Mouse (Mus musculus) forebrain, postnatal 0 days (tissue): ENCODE measurements around the gene Tfb1m. TPM values are rescaled to one million over a fixed set of nuclear protein-coding genes. Genes with fewer than 3 reads are reported as not detected.

Experiments used
- ATAC-seq: fragments of 200-750 bp; cut with Nextera tagmentation; 2 replicates; pipeline ENCODE4 v1.8.0; 2017; ENCODE audit warnings: mild to moderate bottlenecking, moderate library complexity
- DNase-seq: peaks from one replicate; pipeline ENCODE4 v3.0.0-alpha.2; 2015
- H3K27ac ChIP-seq: fragments of 300-500 bp; sonication (generic); 2 replicates; pipeline ENCODE4 v1.5.1; 2014; ENCODE audit warnings: low read depth, mild to moderate bottlenecking, antibody characterized with exemption, low read length, moderate library complexity, mixed read lengths
- H3K27me3 ChIP-seq: fragments of 300-500 bp; sonication (generic); 2 replicates; pipeline ENCODE4 v1.6.1; 2014; ENCODE audit warnings: mild to moderate bottlenecking, low read length, mixed read lengths; ENCODE audit not compliant: insufficient read depth
- H3K36me3 ChIP-seq: fragments of 300-500 bp; sonication (generic); 2 replicates; pipeline ENCODE4 v1.6.1; 2014; ENCODE audit warnings: mild to moderate bottlenecking, moderate library complexity; ENCODE audit not compliant: insufficient read depth
- H3K4me1 ChIP-seq: fragments of 300-500 bp; sonication (generic); 2 replicates; pipeline ENCODE4 v1.6.1; 2014; ENCODE audit warnings: antibody characterized with exemption; ENCODE audit not compliant: insufficient read depth
- H3K4me2 ChIP-seq: fragments of 300-500 bp; sonication (generic); 2 replicates; pipeline ENCODE4 v1.6.1; 2014; ENCODE audit warnings: low read depth, mild to moderate bottlenecking, moderate library complexity
- H3K4me3 ChIP-seq: fragments of 300-500 bp; sonication (generic); 2 replicates; pipeline ENCODE4 v1.5.1; 2014; ENCODE audit warnings: low read depth, low read length, mixed read lengths
- H3K9ac ChIP-seq: fragments of 300-500 bp; sonication (generic); 2 replicates; pipeline ENCODE4 v1.6.1; 2014; ENCODE audit warnings: mild to moderate bottlenecking
- H3K9me3 ChIP-seq: fragments of 300-500 bp; sonication (generic); 2 replicates; pipeline ENCODE4 v1.6.1; 2016; ENCODE audit warnings: low read length
- CTCF ChIP-seq: sonication (generic); IDR thresholded peaks from 2 replicates; pipeline ENCODE4 v1.5.1; 2016; ENCODE audit warnings: antibody characterized with exemption, control low read depth, low read depth
- whole genome bisulfite sequencing: fragments of 180-500 bp; shearing (Covaris S2); extraction: QIAGEN DNeasy Blood & Tissue Kit; methylation state at CpG from one replicate; pipeline ENCODE4 v1.1.7; 2014; 5-methylcytosine and 5-hydroxymethylcytosine counted together
- polyA plus RNA-seq: library from polyadenylated mRNA; unstranded; fragments of >200 nt; fragmentation: Nextera tagmentation; extraction: Ambion mirVana; gene quantifications from 2 replicates; pipeline ENCODE4 v1.2.1, GENCODE M21; 2015
- total RNA-seq: library from RNA; depleted of rRNA; stranded (reverse); fragments of >200 nt; gene quantifications from 2 replicates; pipeline ENCODE4 v1.2.3, GENCODE M21; 2014

Gene Tfb1m
- total and polyA plus RNA-seq, 2 experiments from 2014 or later: 8.2 to 11.2 TPM

DNA sequence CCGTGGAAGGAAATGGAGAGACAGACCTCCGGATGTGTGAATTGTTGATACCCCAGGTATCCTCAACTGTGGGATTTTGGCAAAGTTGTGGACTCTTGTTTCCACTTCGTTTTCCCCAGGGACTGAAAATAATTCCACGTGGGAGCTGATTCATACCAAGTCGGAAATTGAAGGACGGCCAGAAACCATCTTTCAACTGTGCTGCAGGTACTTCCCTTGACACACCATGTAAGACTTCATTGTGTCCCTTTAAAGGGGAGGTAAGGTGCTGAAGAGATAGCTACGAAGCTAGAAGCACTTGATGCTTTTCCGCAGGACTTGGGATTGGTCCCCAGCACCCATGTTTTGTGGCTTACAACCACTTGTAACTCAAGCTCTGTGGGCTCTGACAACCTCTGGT is 41.7 kb downstream of the Tfb1m start:
- no peak for ATAC-seq
- 95% methylated on average over 8 of the region's 8 CpGs for WGBS

GRCm38 (mm10) chr17:3514316-3514715 is 43.3 kb downstream of the Tfb1m start:
- DNase-seq (no peak), ATAC-seq (no peak)
- no peaks in the 10 kb centered on the region for H3K9me3 ChIP-seq
- 88% methylated on average over 5 of the region's 5 CpGs for WGBS
- H3K4me3 ChIP-seq: no peak overlapping the region
- no peak overlapping the region for H3K9ac ChIP-seq
- no peaks in the 10 kb centered on the region for H3K4me1 ChIP-seq
- peaks cover 69% of the 10 kb centered on the region for H3K36me3 ChIP-seq
- no peak overlapping the region for H3K4me2 ChIP-seq
- TF ChIP-seq CTCF: no peak
- no peaks in the 10 kb centered on the region for H3K27me3 ChIP-seq
- no peak overlapping the region for H3K27ac ChIP-seq

More for the DNA sequence above, 41.7 kb downstream of the Tfb1m start:
- Histone ChIP-seq H3K9me3 (no peaks in the 10 kb centered on the region), H3K27me3 (no peaks in the 10 kb centered on the region), H3K9ac (no peak overlapping the region), H3K4me1 (no peaks in the 10 kb centered on the region), H3K4me3 (no peak overlapping the region), H3K36me3 (peaks cover 63% of the 10 kb centered on the region), H3K4me2 (no peak overlapping the region), H3K27ac (no peak overlapping the region)
- no peak for TF ChIP-seq CTCF
- no peak for DNase-seq

- Histone ChIP-seq H3K9ac (no peak overlapping the region), H3K4me3 (no peak overlapping the region), H3K9me3 (no peaks in the 10 kb centered on the region), H3K36me3 (peaks cover 68% of the 10 kb centered on the region), H3K27ac (no peak overlapping the region), H3K27me3 (no peaks in the 10 kb centered on the region), H3K4me1 (no peaks in the 10 kb centered on the region), H3K4me2 (no peak overlapping the region)
- peak; percentile 92 for TF ChIP-seq CTCF
- ATAC-seq (peak; percentile 87), DNase-seq (peak; percentile 81)
- 21% methylated on average over 1 of the region's 1 CpGs for WGBS
Observed at GRCm38 (mm10) chr17:3509841-3510240, 47.7 kb downstream of the Tfb1m start.

DNA sequence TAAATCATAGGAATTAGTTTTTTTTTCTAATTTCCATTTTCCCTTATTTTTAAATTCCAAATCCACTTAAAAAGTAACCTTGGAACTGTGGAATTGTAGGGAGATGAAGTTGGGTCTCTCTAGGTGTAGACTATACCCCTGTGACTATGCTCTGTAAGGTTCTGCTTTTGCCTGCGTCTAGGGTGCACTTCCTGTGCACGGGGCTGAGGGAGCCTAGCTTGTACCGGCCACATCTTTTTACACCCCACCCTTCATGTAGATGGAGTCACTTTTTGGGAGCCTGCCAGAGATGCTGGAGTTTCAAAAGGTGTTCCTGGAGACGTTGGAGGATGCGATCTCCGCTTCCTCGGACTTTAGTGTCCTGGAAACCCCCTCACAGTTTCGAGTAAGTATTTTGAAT is 51.1 kb downstream of the Tfb1m start:
- Histone ChIP-seq H3K4me2 (no peak overlapping the region), H3K27me3 (no peaks in the 10 kb centered on the region), H3K27ac (no peak overlapping the region), H3K4me3 (no peak overlapping the region), H3K36me3 (peaks cover 67% of the 10 kb centered on the region), H3K4me1 (no peaks in the 10 kb centered on the region), H3K9me3 (no peaks in the 10 kb centered on the region), H3K9ac (no peak overlapping the region)
- ATAC-seq: no peak
- no peak for DNase-seq
- no peak for TF ChIP-seq CTCF
- 84% methylated on average over 8 of the region's 8 CpGs for WGBS

- DNase-seq (no peak), ATAC-seq (no peak)
- Histone ChIP-seq H3K36me3 (peaks cover 63% of the 10 kb centered on the region), H3K4me2 (no peak overlapping the region), H3K9me3 (no peaks in the 10 kb centered on the region), H3K4me3 (no peak overlapping the region), H3K27me3 (no peaks in the 10 kb centered on the region), H3K9ac (no peak overlapping the region), H3K27ac (no peak overlapping the region), H3K4me1 (no peaks in the 10 kb centered on the region)
- 79% methylated on average over 1 of the region's 1 CpGs for whole genome bisulfite sequencing
- no peak for TF ChIP-seq CTCF
Observed at GRCm38 (mm10) chr17:3505711-3506110, 51.9 kb downstream of the Tfb1m start.

DNA sequence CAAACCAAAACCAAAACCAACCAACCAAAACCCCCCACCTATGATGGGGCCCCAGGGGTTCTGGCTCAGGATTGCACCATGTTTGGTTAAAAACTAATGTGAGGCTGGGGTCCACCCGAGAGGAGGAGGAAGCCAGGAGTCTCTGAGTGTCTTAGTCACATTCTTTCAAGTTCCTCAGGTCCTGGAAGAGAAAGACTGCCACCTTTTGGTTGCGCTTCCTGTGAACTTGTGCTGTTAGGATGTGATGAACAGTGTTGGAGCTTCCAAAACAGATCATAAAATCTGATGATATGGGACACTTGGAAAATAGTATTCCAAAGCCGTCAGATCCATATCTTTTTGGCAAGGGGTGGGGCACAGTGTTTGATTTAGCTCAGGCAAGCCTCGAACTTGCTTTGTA is 56.6 kb downstream of the Tfb1m start:
- WGBS: 84% methylated on average over 4 of the region's 4 CpGs

GRCm38 (mm10) chr17:3500076-3500475 is 57.5 kb downstream of the Tfb1m start:
- 76% methylated on average over 6 of the region's 6 CpGs for WGBS
- DNase-seq (no peak), ATAC-seq (no peak)
- H3K4me2 ChIP-seq: no peak overlapping the region
- no peak overlapping the region for H3K4me3 ChIP-seq
- TF ChIP-seq CTCF: no peak
- 0 out of 2 replicates have a peak, but pooled peaks cover 4% of the 10 kb centered on the region for H3K4me1 ChIP-seq
- no peaks in the 10 kb centered on the region for H3K9me3 ChIP-seq
- H3K9ac ChIP-seq: no peak overlapping the region
- H3K27ac ChIP-seq: no peak overlapping the region
- H3K27me3 ChIP-seq: no peaks in the 10 kb centered on the region
- peaks cover 19% of the 10 kb centered on the region for H3K36me3 ChIP-seq

More for the DNA sequence above, 56.6 kb downstream of the Tfb1m start:
- peaks cover 27% of the 10 kb centered on the region for H3K36me3 ChIP-seq
- no peaks in the 10 kb centered on the region for H3K27me3 ChIP-seq
- H3K9me3 ChIP-seq: no peaks in the 10 kb centered on the region
- 0 out of 2 replicates have a peak, but pooled peaks cover 4% of the 10 kb centered on the region for H3K4me1 ChIP-seq
- H3K9ac ChIP-seq: no peak overlapping the region
- no peak overlapping the region for H3K4me2 ChIP-seq
- ATAC-seq: no peak
- no peak overlapping the region for H3K4me3 ChIP-seq
- peak; percentile 43 for TF ChIP-seq CTCF
- DNase-seq: no peak
- H3K27ac ChIP-seq: no peak overlapping the region
